Mouse (Mus musculus) liver, adult 2 months (tissue): ENCODE data around the gene Dusp8.

Experiments
- CTCF ChIP-seq: fragments of 200-500 bp; IDR thresholded peaks from 2 replicates; pipeline ENCODE4 v1.5.1; 2011; ENCODE audit warnings: low read depth, low read length, control low read depth
- POLR2A ChIP-seq: fragments of 200-500 bp; IDR thresholded peaks from 2 replicates; pipeline ENCODE4 v1.6.1; 2011; ENCODE audit warnings: low read length, control low read depth; ENCODE audit not compliant: insufficient read depth; ENCODE audit errors: extremely low read depth

DNA sequence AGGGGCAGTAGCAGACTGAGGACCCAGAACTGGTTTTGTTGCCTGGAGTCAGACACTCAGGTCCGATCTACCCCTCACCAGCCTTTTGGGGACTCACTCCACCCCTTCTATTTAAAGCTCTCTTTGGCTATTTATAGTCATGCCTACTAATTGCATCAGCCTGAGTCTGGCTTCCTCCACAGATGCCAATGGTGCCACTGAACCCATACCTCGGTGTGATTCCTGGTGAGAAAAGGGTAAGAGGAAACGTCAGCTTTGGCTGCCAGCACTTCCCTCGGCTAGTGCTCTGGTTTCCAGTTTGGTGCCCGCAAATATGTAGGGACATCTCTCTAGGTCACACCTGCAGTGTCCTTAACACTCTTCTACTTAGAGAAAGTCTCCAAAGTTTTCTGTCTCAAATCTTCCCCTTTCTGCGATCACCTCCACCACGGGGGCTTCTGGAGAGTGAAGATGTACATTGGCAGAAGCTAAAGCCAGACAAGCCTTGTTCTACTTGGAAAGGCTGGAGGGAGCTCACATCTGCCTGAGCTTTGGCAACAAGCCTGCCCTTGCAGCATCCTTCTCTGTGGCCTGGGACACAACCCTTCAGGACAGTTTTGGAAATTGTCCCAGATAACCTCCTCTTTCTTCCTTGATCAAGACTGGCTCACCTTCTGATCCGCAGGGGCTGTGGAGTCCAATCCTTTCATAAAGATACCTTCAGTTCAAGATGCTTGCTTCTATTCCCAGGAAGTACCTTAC, 21.3 kb downstream of the Dusp8 start:
- no peak for TF ChIP-seq CTCF
- TF ChIP-seq POLR2A: no peak
